Mouse (Mus musculus) lung, adult 10 weeks (tissue): Measurements from ENCODE around the gene Marcksl1. TPM values are rescaled to one million over a fixed set of nuclear protein-coding genes. Genes with fewer than 3 reads are reported as not detected.

Experiments
- polyA plus RNA-seq: library from polyadenylated mRNA; stranded (reverse); fragments of 350-450 nt; fragmentation: Illumina TruSeq; extraction: RNeasy Lipid Tissue Mini Kit (QIAGEN cat#74804); gene quantifications from one replicate; pipeline ENCODE4 v1.2.3, GENCODE M21; 2014; ENCODE audit warnings: low read depth, low replicate concordance; ENCODE audit not compliant: insufficient read depth

Gene Marcksl1
- polyA plus RNA-seq: 18.3 TPM

GRCm38 (mm10) chr4:129513086-129513767, at the start of gene Marcksl1:
TSS of gene Marcksl1 (plus strand) at chr4:129513581.

GRCm38 (mm10) chr4:129490972-129491880, 22.2 kb upstream of the Marcksl1 start, which contains the start of the genes Tssk3 and Fam229a:
TSS of gene Tssk3 (minus strand) at chr4:129491022.
TSS of gene Fam229a (plus strand) at chr4:129491190.

GRCm38 (mm10) chr4:129542592-129543141, 29.3 kb downstream of the Marcksl1 start, which contains the start of gene Hdac1:
TSS of gene Hdac1 (minus strand) at chr4:129542713.

Other genes with a start within 250 kb of the Marcksl1 start
- gene Sync, start 226.0 kb upstream of the Marcksl1 start, polyA plus RNA-seq: 0.81 TPM
- 70.3 TPM for gene Rbbp4, start 178.2 kb upstream of the Marcksl1 start, polyA plus RNA-seq
- gene Zbtb8os, start 177.9 kb upstream of the Marcksl1 start, polyA plus RNA-seq: 49.0 TPM
- 6.1 TPM for gene Zbtb8a, start 135.5 kb upstream of the Marcksl1 start, polyA plus RNA-seq
- 0.13 TPM for gene Zbtb8b, start 72.7 kb upstream of the Marcksl1 start, polyA plus RNA-seq
- gene Bsdc1, start 52.0 kb upstream of the Marcksl1 start, polyA plus RNA-seq: 32.1 TPM
- not detected for gene Tssk3, start 22.6 kb upstream of the Marcksl1 start, polyA plus RNA-seq
- not detected for gene Fam229a, start 22.4 kb upstream of the Marcksl1 start, polyA plus RNA-seq
- 58.9 TPM for gene Hdac1, start 29.1 kb downstream of the Marcksl1 start, polyA plus RNA-seq
- 12.2 TPM for gene Lck, start 60.1 kb downstream of the Marcksl1 start, polyA plus RNA-seq
- gene Fam167b, start 65.0 kb downstream of the Marcksl1 start, polyA plus RNA-seq: 0.46 TPM
- 182 TPM for gene Eif3i, start 87.1 kb downstream of the Marcksl1 start, polyA plus RNA-seq
- gene Tmem234, start 87.1 kb downstream of the Marcksl1 start, polyA plus RNA-seq: 101 TPM
- gene Dcdc2b, start 100.7 kb downstream of the Marcksl1 start, polyA plus RNA-seq: 13.5 TPM
- gene Iqcc, start 105.5 kb downstream of the Marcksl1 start, polyA plus RNA-seq: 23.5 TPM
- 30.3 TPM for gene Ccdc28b, start 110.4 kb downstream of the Marcksl1 start, polyA plus RNA-seq
- gene Txlna, start 127.5 kb downstream of the Marcksl1 start, polyA plus RNA-seq: 19.8 TPM
- 10.6 TPM for gene Kpna6, start 159.2 kb downstream of the Marcksl1 start, polyA plus RNA-seq
- 5.7 TPM for gene Tmem39b, start 183.3 kb downstream of the Marcksl1 start, polyA plus RNA-seq
- 37.7 TPM for gene Khdrbs1, start 228.7 kb downstream of the Marcksl1 start, polyA plus RNA-seq